Mouse (Mus musculus): Measurements from ENCODE around the gene Ttyh3. TPM values are rescaled to one million over a fixed set of nuclear protein-coding genes. Genes with fewer than 3 reads are reported as not detected.

The Ttyh3 gene
- polyA plus RNA-seq, 1 experiment from 2014 or later, result 5.2 TPM

- TF ChIP-seq EP300 (IDR thresholded peaks at IDR 0.05; ENCODE audit: low read depth) (no peak), CTCF (IDR thresholded peaks at IDR 0.05; ENCODE audit: low read depth) (no peak)
- DNase-seq (no peak), ATAC-seq (no peak)
- WGBS (ENCODE audit: insufficient replicate concordance), result 82% methylated on average over 7 of the region's 7 CpGs
- H3K4me3 ChIP-seq (ENCODE audit: low read depth, low read length), result no peak overlapping the region
- H3K4me1 ChIP-seq (ENCODE audit: insufficient read depth), result peaks cover 12% of the 10 kb centered on the region
- no peak overlapping the region for H3K9ac ChIP-seq (replicated peaks)
- H3K36me3 ChIP-seq (replicated peaks; ENCODE audit: insufficient read depth, low read length), result peaks cover 29% of the 10 kb centered on the region
- H3K27me3 ChIP-seq (ENCODE audit: insufficient read depth, low read length), result no peaks in the 10 kb centered on the region
- no peak overlapping the region for H3K4me2 ChIP-seq (ENCODE audit: low read depth, low read length)
- H3K27ac ChIP-seq (ENCODE audit: low read depth), result no peak overlapping the region
- no peaks in the 10 kb centered on the region for H3K9me3 ChIP-seq (ENCODE audit: low read length)
Observed at GRCm38 (mm10) chr5:140633432-140633831, 15.4 kb downstream of the Ttyh3 start.

- ATAC-seq, result no peak
- Histone ChIP-seq H3K9me3 (ENCODE audit: low read length) (no peaks in the 10 kb centered on the region), H3K4me3 (ENCODE audit: low read depth, low read length) (no peak overlapping the region), H3K27ac (ENCODE audit: low read depth) (no peak overlapping the region), H3K9ac (replicated peaks) (no peak overlapping the region), H3K27me3 (ENCODE audit: insufficient read depth, low read length) (no peaks in the 10 kb centered on the region), H3K4me1 (ENCODE audit: insufficient read depth) (peaks cover 4% of the 10 kb centered on the region), H3K4me2 (ENCODE audit: low read depth, low read length) (no peak overlapping the region), H3K36me3 (replicated peaks; ENCODE audit: insufficient read depth, low read length) (peaks cover 38% of the 10 kb centered on the region)
- WGBS (ENCODE audit: insufficient replicate concordance), result 87% methylated on average over 9 of the region's 9 CpGs
- peak; percentile 77 for TF ChIP-seq CTCF (IDR thresholded peaks at IDR 0.05; ENCODE audit: low read depth)
- no peak for TF ChIP-seq EP300 (IDR thresholded peaks at IDR 0.05; ENCODE audit: low read depth)
- DNase-seq, result peak; percentile 49
Observed at GRCm38 (mm10) chr5:140628995-140629394, 19.8 kb downstream of the Ttyh3 start.

- Histone ChIP-seq H3K4me2 (ENCODE audit: low read depth, low read length) (no peak overlapping the region), H3K27me3 (ENCODE audit: insufficient read depth, low read length) (no peaks in the 10 kb centered on the region), H3K4me1 (ENCODE audit: insufficient read depth) (no peaks in the 10 kb centered on the region), H3K36me3 (replicated peaks; ENCODE audit: insufficient read depth, low read length) (peaks cover 43% of the 10 kb centered on the region), H3K9me3 (ENCODE audit: low read length) (no peaks in the 10 kb centered on the region), H3K27ac (ENCODE audit: low read depth) (no peak overlapping the region), H3K4me3 (ENCODE audit: low read depth, low read length) (no peak overlapping the region), H3K9ac (replicated peaks) (no peak overlapping the region)
- DNase-seq (no peak), ATAC-seq (no peak)
- TF ChIP-seq EP300 (IDR thresholded peaks at IDR 0.05; ENCODE audit: low read depth) (no peak), CTCF (IDR thresholded peaks at IDR 0.05; ENCODE audit: low read depth) (peak; percentile 29)
- 89% methylated on average over 5 of the region's 5 CpGs for WGBS (ENCODE audit: insufficient replicate concordance)
Observed at GRCm38 (mm10) chr5:140627580-140627979, 21.3 kb downstream of the Ttyh3 start.

GRCm38 (mm10) chr5:140624961-140625360, 23.9 kb downstream of the Ttyh3 start:
- ATAC-seq (no peak), DNase-seq (no peak)
- Histone ChIP-seq H3K9ac (replicated peaks) (no peak overlapping the region), H3K27ac (ENCODE audit: low read depth) (no peak overlapping the region), H3K4me3 (ENCODE audit: low read depth, low read length) (no peak overlapping the region), H3K36me3 (replicated peaks; ENCODE audit: insufficient read depth, low read length) (peaks cover 44% of the 10 kb centered on the region), H3K9me3 (ENCODE audit: low read length) (no peaks in the 10 kb centered on the region), H3K27me3 (ENCODE audit: insufficient read depth, low read length) (no peaks in the 10 kb centered on the region), H3K4me2 (ENCODE audit: low read depth, low read length) (no peak overlapping the region), H3K4me1 (ENCODE audit: insufficient read depth) (no peaks in the 10 kb centered on the region)
- WGBS (ENCODE audit: insufficient replicate concordance), result 91% methylated on average over 13 of the region's 13 CpGs
- no peak for TF ChIP-seq EP300 (IDR thresholded peaks at IDR 0.05; ENCODE audit: low read depth)
- TF ChIP-seq CTCF (IDR thresholded peaks at IDR 0.05; ENCODE audit: low read depth), result no peak

GRCm38 (mm10) chr5:140624238-140624637, 24.6 kb downstream of the Ttyh3 start:
- Histone ChIP-seq H3K4me2 (ENCODE audit: low read depth, low read length) (no peak overlapping the region), H3K36me3 (replicated peaks; ENCODE audit: insufficient read depth, low read length) (peaks cover 37% of the 10 kb centered on the region), H3K9ac (replicated peaks) (no peak overlapping the region), H3K4me3 (ENCODE audit: low read depth, low read length) (no peak overlapping the region), H3K4me1 (ENCODE audit: insufficient read depth) (no peaks in the 10 kb centered on the region), H3K27ac (ENCODE audit: low read depth) (no peak overlapping the region), H3K9me3 (ENCODE audit: low read length) (no peaks in the 10 kb centered on the region), H3K27me3 (ENCODE audit: insufficient read depth, low read length) (no peaks in the 10 kb centered on the region)
- ATAC-seq (peak; percentile 14; the same call in 1 of the 2 replicates), DNase-seq (no peak)
- 84% methylated on average over 5 of the region's 5 CpGs for WGBS (ENCODE audit: insufficient replicate concordance)
- TF ChIP-seq EP300 (IDR thresholded peaks at IDR 0.05; ENCODE audit: low read depth) (no peak), CTCF (IDR thresholded peaks at IDR 0.05; ENCODE audit: low read depth) (no peak)

GRCm38 (mm10) chr5:140623791-140624190, 25.0 kb downstream of the Ttyh3 start:
- Histone ChIP-seq H3K9me3 (ENCODE audit: low read length) (no peaks in the 10 kb centered on the region), H3K27me3 (ENCODE audit: insufficient read depth, low read length) (no peaks in the 10 kb centered on the region), H3K4me2 (ENCODE audit: low read depth, low read length) (no peak overlapping the region), H3K4me1 (ENCODE audit: insufficient read depth) (no peaks in the 10 kb centered on the region), H3K9ac (replicated peaks) (no peak overlapping the region), H3K36me3 (replicated peaks; ENCODE audit: insufficient read depth, low read length) (peaks cover 33% of the 10 kb centered on the region), H3K4me3 (ENCODE audit: low read depth, low read length) (no peak overlapping the region), H3K27ac (ENCODE audit: low read depth) (no peak overlapping the region)
- ATAC-seq (no peak), DNase-seq (no peak)
- TF ChIP-seq CTCF (IDR thresholded peaks at IDR 0.05; ENCODE audit: low read depth), result no peak
- TF ChIP-seq EP300 (IDR thresholded peaks at IDR 0.05; ENCODE audit: low read depth), result no peak
- WGBS (ENCODE audit: insufficient replicate concordance), result 48% methylated on average over 4 of the region's 4 CpGs

Measured in liver, postnatal 0 days (tissue).